ENCODE assay signal across 17 mouse cellular contexts in the genomic region with DNA sequence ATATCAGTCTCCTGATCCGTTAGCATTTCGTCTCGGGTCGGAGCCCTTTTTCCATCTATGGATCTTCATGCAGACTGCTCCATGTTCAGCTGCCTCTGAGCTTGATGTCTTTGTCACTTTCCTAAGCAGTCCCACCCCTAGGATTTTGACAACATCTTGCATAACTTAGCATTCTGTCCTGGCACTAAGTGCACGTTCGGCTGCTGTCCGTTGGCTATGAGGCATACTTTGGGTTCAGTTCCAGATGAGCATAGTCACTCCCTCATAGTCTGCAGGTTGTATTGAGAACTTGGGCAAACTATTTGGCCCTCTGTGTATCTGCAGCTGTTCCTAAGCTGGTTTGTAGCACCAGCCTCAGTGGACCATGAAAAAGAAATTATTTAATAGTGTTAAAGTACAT.
"Had no signal": no experiment of that assay in that cellular context is flagged by ENCODE, and none has a peak within 500 bp of the region (broad histone marks: within the 10 kb centered on the region; RNA-seq: fewer than 3 reads in every experiment).

No protein-coding gene starts in this region.

- H3K9me3 ChIP-seq: lung, embryonic 15.5 days; megakaryocyte, embryonic 14.5 days; midbrain, embryonic 13.5 days; midbrain, embryonic 15.5 days; neural tube, embryonic 12.5 days; stomach, embryonic 15.5 days had no signal

- H3K4me1 ChIP-seq: lung, embryonic 15.5 days; megakaryocyte, embryonic 14.5 days; midbrain, embryonic 13.5 days; midbrain, embryonic 15.5 days; neural tube, embryonic 12.5 days; stomach, embryonic 15.5 days had no signal

- H3K27me3 ChIP-seq: lung, embryonic 15.5 days; megakaryocyte, embryonic 14.5 days; midbrain, embryonic 13.5 days; midbrain, embryonic 15.5 days; neural tube, embryonic 12.5 days; stomach, embryonic 15.5 days had no signal

- H3K4me3 ChIP-seq: lung, embryonic 15.5 days; megakaryocyte, embryonic 14.5 days; midbrain, embryonic 13.5 days; midbrain, embryonic 15.5 days; neural tube, embryonic 12.5 days; stomach, embryonic 15.5 days had no signal

- H3K36me3 ChIP-seq: lung, embryonic 15.5 days; midbrain, embryonic 13.5 days; midbrain, embryonic 15.5 days; neural tube, embryonic 12.5 days; stomach, embryonic 15.5 days had no signal

- ATAC-seq: lung, postnatal 0 days; midbrain, embryonic 13.5 days; midbrain, embryonic 15.5 days had no signal

- H3K9ac ChIP-seq: lung, embryonic 15.5 days; midbrain, embryonic 13.5 days; midbrain, embryonic 15.5 days; neural tube, embryonic 12.5 days; stomach, embryonic 15.5 days had no signal

- H3K4me2 ChIP-seq: lung, embryonic 15.5 days; midbrain, embryonic 11.5 days; midbrain, embryonic 13.5 days; midbrain, embryonic 15.5 days; neural tube, embryonic 12.5 days; stomach, embryonic 15.5 days had no signal

- DNase-seq: lung, adult 2 months; lung, postnatal 14 days; lung, postnatal 36 days; right cerebral cortex, postnatal 14 days; thymus, adult 2 months; thymus, postnatal 25 days; thymus, postnatal 4 days had no signal

- H3K27ac ChIP-seq: lung, embryonic 15.5 days; macrophage; midbrain, embryonic 13.5 days; midbrain, embryonic 15.5 days; neural tube, embryonic 12.5 days; stomach, embryonic 15.5 days; stomach, postnatal 0 days had no signal
